Mouse (Mus musculus): ENCODE measurements around the gene Peg10.

- TF ChIP-seq CHD2 (IDR thresholded peaks at IDR 0.05; ENCODE audit: low read depth, low read length) (no peak), HCFC1 (IDR thresholded peaks at IDR 0.05; ENCODE audit: borderline replicate concordance, insufficient read depth, low read length) (no peak), ZC3H11A (IDR thresholded peaks at IDR 0.05; ENCODE audit: borderline replicate concordance, low read depth, low read length) (no peak), MAFK (IDR thresholded peaks at IDR 0.05; ENCODE audit: insufficient read depth, low read depth, low read length) (0 out of 2 replicates have a peak, but pooled peaks have one; percentile 15), ZNF384 (IDR thresholded peaks at IDR 0.05; ENCODE audit: low read depth, low read length) (no peak)
These were observed 13.9 kb upstream of the Peg10 start for GRCm38 (mm10) chr6:4733208-4733607.

Measured in ES-E14 (cell line).